Mouse (Mus musculus) stomach, postnatal 0 days (tissue): ENCODE measurements around the gene Tlr7.

Experiments
- CTCF ChIP-seq: IDR thresholded peaks from 2 replicates; pipeline ENCODE4 v1.5.1; 2016; ENCODE audit warnings: antibody characterized with exemption, low read depth, mild to moderate bottlenecking, moderate library complexity
- EP300 ChIP-seq: optimal IDR thresholded peaks from 2 replicates; pipeline ENCODE3; 2016; ENCODE audit warnings: antibody characterized with exemption

DNA sequence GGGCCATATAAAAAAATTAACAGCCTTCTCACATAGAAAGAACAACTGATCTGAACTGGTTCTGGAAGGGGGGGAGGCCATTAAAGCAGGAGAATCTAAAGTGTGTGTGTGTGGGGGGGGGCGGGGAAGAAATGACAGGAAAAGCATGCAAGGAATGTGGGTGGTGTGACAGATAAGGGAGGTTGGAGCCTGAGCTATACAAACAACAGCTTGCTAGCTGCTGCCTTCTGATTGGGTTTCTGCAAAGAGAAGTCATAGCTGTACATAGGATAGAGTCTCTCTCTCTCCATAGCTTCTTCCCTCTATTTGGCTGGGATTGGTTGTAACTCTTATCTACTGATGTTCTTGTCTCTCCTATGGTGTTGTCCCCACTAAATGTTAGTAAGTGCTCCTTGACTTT lies 2.2 kb upstream of the Tlr7 start:
- TF ChIP-seq CTCF (no peak), EP300 (no peak)
